Mouse (Mus musculus) gastrocnemius, adult 18-20 months (tissue): ENCODE results near the gene Vmn1r10. TPM values are rescaled to one million over a fixed set of nuclear protein-coding genes. Genes with fewer than 3 reads are reported as not detected.

ENCODE experiments used
- DNase-seq: peaks from one replicate; pipeline ENCODE4 v3.0.0; 2021; ENCODE audit warnings: low spot score
- long read RNA-seq, 2 experiments: library from polyadenylated mRNA; stranded (forward); transcript quantifications; one replicate each; pipeline ENCODE4 v2.0.0; 2021
- total RNA-seq, 2 experiments: library from RNA; stranded (reverse); gene quantifications; 2 replicates each; pipeline ENCODE4 v1.2.3; 2021

The Vmn1r10 gene
- total RNA-seq, result not detected
- long read RNA-seq, experiment 1, result 0 reads
- long read RNA-seq, experiment 2, result 0 reads

- DNase-seq, result no peak
Observed at GRCm38 (mm10) chr6:57109154-57109553, at the start of gene Vmn1r10. Vmn1r10 (plus strand) TSS chr6:57109454.

- no peak for DNase-seq
Observed at GRCm38 (mm10) chr6:57063730-57064129, 45.5 kb upstream of the Vmn1r10 start.

- DNase-seq, result no peak
Observed at GRCm38 (mm10) chr6:57066487-57066886, 42.8 kb upstream of the Vmn1r10 start, which contains the start of gene Vmn1r9. Vmn1r9 (plus strand) TSS chr6:57066787.

GRCm38 (mm10) chr6:57106358-57106757 is 2.9 kb upstream of the Vmn1r10 start:
- DNase-seq, result no peak

- no peak for DNase-seq
Observed at GRCm38 (mm10) chr6:57133155-57133554, 23.9 kb downstream of the Vmn1r10 start, which contains the start of gene Vmn1r11. Vmn1r11 (plus strand) TSS chr6:57133455.

- DNase-seq, result no peak
Observed at GRCm38 (mm10) chr6:57156619-57157018, 47.4 kb downstream of the Vmn1r10 start, which contains the start of gene Vmn1r12. Vmn1r12 (plus strand) TSS chr6:57156919.

Other genes starting within 250 kb of the Vmn1r10 start
- gene Nt5c3, start 185.5 kb upstream of the Vmn1r10 start, total RNA-seq, result 10 to 100 TPM; 41.4 to 49.5 TPM
- under 1 TPM; 0.09 to 0.14 TPM for gene Vmn1r4, start 185.4 kb upstream of the Vmn1r10 start, total RNA-seq
- gene Vmn1r5, start 139.2 kb upstream of the Vmn1r10 start, total RNA-seq, result not detected
- gene Vmn1r6, start 112.2 kb upstream of the Vmn1r10 start, total RNA-seq, result not detected
- gene Vmn1r7, start 84.1 kb upstream of the Vmn1r10 start, total RNA-seq, result not detected
- not detected for gene Vmn1r8, start 77.2 kb upstream of the Vmn1r10 start, total RNA-seq
- not detected for gene Vmn1r9, start 42.7 kb upstream of the Vmn1r10 start, total RNA-seq
- not detected for gene Vmn1r11, start 24.0 kb downstream of the Vmn1r10 start, total RNA-seq
- not detected for gene Vmn1r12, start 47.5 kb downstream of the Vmn1r10 start, total RNA-seq
- not detected for gene Vmn1r13, start 93.8 kb downstream of the Vmn1r10 start, total RNA-seq
- gene Vmn1r14, start 122.2 kb downstream of the Vmn1r10 start, total RNA-seq, result not detected
- gene Vmn1r15, start 148.5 kb downstream of the Vmn1r10 start, total RNA-seq, result not detected
- not detected for gene Vmn1r16, start 220.0 kb downstream of the Vmn1r10 start, total RNA-seq